Mouse (Mus musculus) intestine, embryonic 15.5 days (tissue): ENCODE data around the gene Asgr1. TPM values are rescaled to one million over a fixed set of nuclear protein-coding genes. Genes with fewer than 3 reads are reported as not detected.

ENCODE experiments used
- ATAC-seq: fragments of 200-750 bp; cut with Nextera tagmentation; 2 replicates; pipeline ENCODE4 v1.8.0; 2017; ENCODE audit warnings: moderate TSS enrichment, moderate library complexity
- H3K27ac ChIP-seq: fragments of 300-500 bp; sonication (generic); 2 replicates; pipeline ENCODE4 v1.5.1; 2015; ENCODE audit warnings: mild to moderate bottlenecking, inconsistent platforms
- H3K27me3 ChIP-seq: fragments of 300-500 bp; sonication (generic); replicated peaks from 2 replicates; pipeline ENCODE4 v1.6.1; 2015; ENCODE audit warnings: inconsistent platforms
- H3K36me3 ChIP-seq: fragments of 300-500 bp; sonication (generic); 2 replicates; pipeline ENCODE4 v1.6.1; 2015; ENCODE audit warnings: inconsistent platforms
- H3K4me1 ChIP-seq: fragments of 300-500 bp; sonication (generic); replicated peaks from 2 replicates; pipeline ENCODE4 v1.6.1; 2015; ENCODE audit warnings: inconsistent platforms
- H3K4me2 ChIP-seq: fragments of 300-500 bp; sonication (generic); replicated peaks from 2 replicates; pipeline ENCODE4 v1.6.1; 2015; ENCODE audit warnings: mild to moderate bottlenecking, inconsistent platforms
- H3K4me3 ChIP-seq: fragments of 300-500 bp; sonication (generic); replicated peaks from 2 replicates; pipeline ENCODE4 v1.5.1; 2015; ENCODE audit warnings: inconsistent platforms
- H3K9ac ChIP-seq: fragments of 300-500 bp; sonication (generic); 2 replicates; pipeline ENCODE4 v1.6.1; 2015; ENCODE audit warnings: inconsistent platforms
- H3K9me3 ChIP-seq: fragments of 300-500 bp; sonication (generic); 2 replicates; pipeline ENCODE4 v1.6.1; 2016; ENCODE audit warnings: inconsistent platforms
- WGBS: fragments of 180-500 bp; shearing (Covaris S2); methylation state at CpG from one replicate; pipeline ENCODE4 v1.1.7; 2015; 5-methylcytosine and 5-hydroxymethylcytosine counted together
- polyA plus RNA-seq: library from polyadenylated mRNA; unstranded; fragments of >200 nt; fragmentation: Nextera tagmentation; extraction: Ambion mirVana; gene quantifications from 2 replicates; pipeline ENCODE4 v1.2.1, GENCODE M21; 2015

The Asgr1 gene
- polyA plus RNA-seq, 1 experiment from 2014 or later: 0.19 TPM

DNA sequence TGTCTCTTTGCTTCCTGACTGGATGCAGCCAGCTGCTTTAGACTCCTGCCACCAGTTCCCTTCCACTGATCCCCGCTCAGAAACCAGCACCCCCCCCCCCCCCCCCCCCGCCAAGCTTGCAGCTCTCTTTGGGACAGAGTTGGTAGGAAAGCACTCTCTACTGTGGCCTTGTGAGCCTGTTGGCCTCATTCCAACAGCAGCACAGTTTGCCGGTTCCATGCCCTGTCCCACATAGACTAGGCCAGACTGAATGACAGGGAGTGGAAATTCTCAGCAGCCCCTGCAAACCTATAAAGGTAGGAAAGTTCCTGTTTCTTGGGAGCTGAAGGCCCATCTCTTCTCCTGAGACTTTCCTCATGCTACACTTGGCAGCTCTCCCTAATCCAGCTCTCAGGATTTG is 23.6 kb downstream of the Asgr1 start:
- no peak overlapping the region for H3K9ac ChIP-seq
- no peak overlapping the region for H3K4me2 ChIP-seq
- no peak for ATAC-seq
- H3K36me3 ChIP-seq: no peaks in the 10 kb centered on the region
- no peaks in the 10 kb centered on the region for H3K9me3 ChIP-seq
- H3K27ac ChIP-seq: no peak overlapping the region
- no peaks in the 10 kb centered on the region for H3K27me3 ChIP-seq
- H3K4me1 ChIP-seq: no peaks in the 10 kb centered on the region
- WGBS: 55% methylated on average over 3 of the region's 3 CpGs
- H3K4me3 ChIP-seq: no peak overlapping the region

DNA sequence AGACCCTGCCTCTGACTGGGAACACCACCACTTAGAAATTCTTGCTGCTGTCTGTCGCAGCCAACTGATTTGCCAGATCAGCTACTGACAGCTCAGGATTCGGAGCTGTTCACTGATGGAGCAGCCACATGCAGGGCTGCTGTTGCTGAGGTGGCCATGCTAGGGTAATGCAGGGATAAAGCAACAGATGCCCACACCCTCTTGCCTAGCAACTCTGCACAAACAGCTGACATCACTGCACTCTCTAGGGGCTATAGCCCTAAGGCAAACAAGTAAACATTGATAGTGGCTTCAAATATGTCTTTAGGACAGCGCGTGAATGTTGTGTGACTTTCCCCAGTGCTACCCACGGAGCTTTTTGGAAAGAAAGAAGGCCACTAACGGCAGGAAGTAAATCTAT is 25.3 kb downstream of the Asgr1 start:
- Histone ChIP-seq H3K4me1 (no peaks in the 10 kb centered on the region), H3K4me2 (no peak overlapping the region), H3K27ac (no peak overlapping the region), H3K36me3 (no peaks in the 10 kb centered on the region), H3K27me3 (no peaks in the 10 kb centered on the region), H3K9ac (no peak overlapping the region), H3K9me3 (no peaks in the 10 kb centered on the region), H3K4me3 (no peak overlapping the region)
- WGBS: 49% methylated on average over 6 of the region's 6 CpGs
- ATAC-seq: no peak

DNA sequence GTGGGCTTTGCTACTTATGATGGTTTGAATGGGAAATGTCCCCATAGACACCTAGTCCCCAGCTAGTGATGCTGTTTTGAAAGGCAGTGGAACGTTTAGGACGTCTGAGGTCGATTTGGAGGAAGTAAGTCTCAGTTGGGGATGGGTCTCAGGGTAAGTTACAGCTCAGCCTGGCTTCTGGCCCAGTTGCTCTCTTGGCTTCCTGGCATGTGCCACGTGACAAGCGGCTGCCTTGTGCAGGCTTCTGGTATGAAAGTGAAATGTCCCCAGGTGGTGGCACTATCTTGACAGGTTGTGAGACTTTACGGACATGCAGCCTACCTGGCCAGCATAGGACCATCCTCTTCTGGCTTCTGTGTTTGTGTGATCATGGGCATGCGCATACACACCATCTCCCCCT is 26.0 kb downstream of the Asgr1 start:
- no peak for ATAC-seq
- no peaks in the 10 kb centered on the region for H3K4me1 ChIP-seq
- 71% methylated on average over 7 of the region's 7 CpGs for whole genome bisulfite sequencing
- no peak overlapping the region for H3K4me2 ChIP-seq
- no peak overlapping the region for H3K4me3 ChIP-seq
- H3K27me3 ChIP-seq: no peaks in the 10 kb centered on the region
- H3K9ac ChIP-seq: no peak overlapping the region
- no peak overlapping the region for H3K27ac ChIP-seq
- no peaks in the 10 kb centered on the region for H3K9me3 ChIP-seq
- no peaks in the 10 kb centered on the region for H3K36me3 ChIP-seq

DNA sequence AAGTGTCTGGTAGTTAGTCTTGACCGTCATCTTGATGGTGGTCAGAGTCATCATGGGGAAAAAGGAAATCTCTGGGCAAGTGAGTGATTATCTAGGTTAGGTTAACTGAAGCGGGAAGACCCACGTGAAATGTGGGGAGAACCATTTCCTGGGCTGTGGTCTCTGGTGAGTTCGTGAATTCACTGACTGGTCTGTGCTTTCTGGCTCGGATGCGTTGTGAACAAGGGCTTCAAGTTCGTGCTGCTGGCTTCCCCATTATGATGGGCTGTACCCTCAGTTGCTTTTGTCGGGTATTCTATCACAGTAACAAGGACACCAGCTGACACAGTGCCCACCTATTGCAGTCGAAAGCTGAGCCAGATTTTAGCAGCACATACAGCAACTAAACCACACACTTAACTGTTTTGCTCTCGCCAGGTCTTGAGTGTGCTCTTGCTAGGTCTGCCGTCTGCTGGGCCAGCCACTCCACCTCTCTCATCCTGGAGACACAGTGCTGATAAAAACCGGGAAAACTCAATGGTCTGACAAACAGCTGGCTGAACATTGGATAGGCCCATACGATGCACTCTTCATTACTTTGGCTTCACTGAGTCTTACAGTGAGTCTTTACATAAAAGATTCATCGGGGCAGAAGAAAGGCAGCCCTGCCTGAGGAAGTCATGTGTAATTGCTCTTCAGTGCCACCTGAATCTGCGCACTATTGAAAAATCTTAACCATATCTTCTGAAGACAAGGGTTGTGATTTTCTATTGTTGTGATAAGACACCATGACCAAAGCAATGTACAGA is 27.1 kb downstream of the Asgr1 start:
- H3K27me3 ChIP-seq: no peaks in the 10 kb centered on the region
- no peak for ATAC-seq
- H3K4me2 ChIP-seq: no peak overlapping the region
- H3K4me3 ChIP-seq: no peak overlapping the region
- no peak overlapping the region for H3K9ac ChIP-seq
- no peaks in the 10 kb centered on the region for H3K9me3 ChIP-seq
- no peaks in the 10 kb centered on the region for H3K36me3 ChIP-seq
- 84% methylated on average over 15 of the region's 15 CpGs for WGBS
- H3K4me1 ChIP-seq: no peaks in the 10 kb centered on the region
- no peak overlapping the region for H3K27ac ChIP-seq

DNA sequence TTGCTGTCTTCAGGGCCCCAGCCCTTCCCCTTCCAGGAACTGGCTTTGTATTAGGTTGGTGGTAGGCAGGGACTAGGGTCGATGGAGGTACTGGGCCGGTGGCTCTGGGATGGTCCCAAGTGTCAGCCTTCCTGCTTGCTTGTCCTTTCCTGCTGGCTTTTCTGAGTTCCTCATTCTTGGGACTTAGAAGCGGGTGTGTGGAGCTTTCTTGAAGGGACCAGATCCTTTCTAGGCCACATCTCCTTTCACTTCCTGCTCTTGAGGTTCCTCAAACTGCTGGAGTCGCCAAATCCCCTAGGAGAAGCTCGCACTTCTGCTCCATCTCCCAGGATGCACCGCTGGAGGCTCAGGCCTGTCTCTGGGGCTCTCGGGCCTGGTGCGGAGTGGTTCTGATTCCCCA is 30.7 kb downstream of the Asgr1 start:
- H3K36me3 ChIP-seq: no peaks in the 10 kb centered on the region
- H3K9ac ChIP-seq: no peak overlapping the region
- no peak overlapping the region for H3K27ac ChIP-seq
- 81% methylated on average over 8 of the region's 8 CpGs for WGBS
- no peaks in the 10 kb centered on the region for H3K4me1 ChIP-seq
- H3K4me3 ChIP-seq: no peak overlapping the region
- no peaks in the 10 kb centered on the region for H3K27me3 ChIP-seq
- ATAC-seq: no peak
- no peak overlapping the region for H3K4me2 ChIP-seq
- no peaks in the 10 kb centered on the region for H3K9me3 ChIP-seq

DNA sequence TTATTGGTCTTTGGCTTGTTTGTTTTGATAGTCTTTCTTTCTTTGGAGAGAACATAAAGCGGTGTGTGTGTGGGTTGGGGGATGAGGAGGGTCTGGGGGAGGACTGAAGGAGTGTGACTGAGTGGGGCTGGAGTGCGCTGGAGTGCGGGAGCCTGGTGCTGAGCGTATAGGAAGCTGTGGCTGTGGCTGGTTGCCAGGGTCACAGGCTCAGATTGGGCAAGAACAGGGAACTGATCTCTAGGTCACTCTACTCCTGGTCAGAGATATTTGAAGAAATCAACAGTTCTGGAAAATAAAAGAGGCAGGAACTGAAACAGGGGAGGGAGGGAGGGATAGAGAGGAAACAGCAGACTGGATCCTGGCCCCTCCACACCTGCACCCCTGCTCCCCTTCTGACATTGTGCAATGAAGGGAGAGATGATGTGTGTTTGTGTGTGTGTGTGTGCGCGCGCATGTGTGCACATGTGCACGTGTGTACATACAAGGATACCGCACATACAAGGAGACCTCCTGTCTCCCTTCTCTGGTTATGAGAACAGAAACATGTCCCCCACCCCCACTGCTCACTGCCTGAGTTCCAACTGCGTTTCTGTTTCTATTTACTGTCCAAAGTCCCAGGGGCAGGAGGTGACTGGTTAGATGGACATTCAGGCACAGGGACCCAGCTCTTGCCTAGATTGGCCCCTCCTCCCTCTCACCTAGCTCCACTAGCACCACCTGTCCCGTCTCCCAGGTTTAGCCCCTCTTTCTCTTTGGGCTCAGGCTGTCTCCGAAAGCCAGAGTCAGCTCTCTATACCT is 38.3 kb downstream of the Asgr1 start, which contains the start of gene Asgr2:
Asgr2 (plus strand) TSS at position 659 of the 798 bp plus-strand sequence.
- Histone ChIP-seq H3K4me3 (no peak within 1 kb of the TSS), H3K36me3 (no peaks in the 10 kb centered on the region), H3K27ac (no peak within 1 kb of the TSS), H3K4me1 (no peaks in the 10 kb centered on the region), H3K4me2 (no peak within 1 kb of the TSS), H3K27me3 (no peaks in the 10 kb centered on the region), H3K9ac (no peak within 1 kb of the TSS), H3K9me3 (no peaks in the 10 kb centered on the region)
- WGBS: 68% methylated on average over 12 of the region's 12 CpGs
- ATAC-seq: no peak

DNA sequence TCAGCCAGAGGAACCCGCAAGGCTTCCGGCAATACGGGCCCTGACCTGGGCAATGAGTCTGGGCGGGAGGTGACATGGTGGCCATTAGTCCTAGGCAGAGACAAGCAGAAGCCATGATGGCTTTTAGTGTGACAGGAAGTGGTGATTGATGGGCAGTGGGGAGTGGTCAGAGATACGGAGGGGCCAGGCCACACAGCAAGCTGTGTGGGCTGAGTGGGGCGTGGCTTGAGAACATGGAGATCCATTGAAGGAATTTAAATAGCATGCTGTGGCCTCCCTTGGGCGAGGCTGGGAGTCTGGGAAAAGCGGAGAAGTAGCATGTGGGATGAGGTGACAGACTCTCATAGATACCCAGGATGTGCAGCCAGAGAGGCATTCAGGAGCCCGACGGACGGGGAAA is 43.5 kb downstream of the Asgr1 start:
- Histone ChIP-seq H3K9me3 (no peaks in the 10 kb centered on the region), H3K4me2 (no peak overlapping the region), H3K27ac (no peak overlapping the region), H3K9ac (no peak overlapping the region), H3K4me1 (no peaks in the 10 kb centered on the region), H3K27me3 (no peaks in the 10 kb centered on the region), H3K4me3 (no peak overlapping the region), H3K36me3 (no peaks in the 10 kb centered on the region)
- WGBS: 58% methylated on average over 11 of the region's 11 CpGs
- ATAC-seq: no peak

DNA sequence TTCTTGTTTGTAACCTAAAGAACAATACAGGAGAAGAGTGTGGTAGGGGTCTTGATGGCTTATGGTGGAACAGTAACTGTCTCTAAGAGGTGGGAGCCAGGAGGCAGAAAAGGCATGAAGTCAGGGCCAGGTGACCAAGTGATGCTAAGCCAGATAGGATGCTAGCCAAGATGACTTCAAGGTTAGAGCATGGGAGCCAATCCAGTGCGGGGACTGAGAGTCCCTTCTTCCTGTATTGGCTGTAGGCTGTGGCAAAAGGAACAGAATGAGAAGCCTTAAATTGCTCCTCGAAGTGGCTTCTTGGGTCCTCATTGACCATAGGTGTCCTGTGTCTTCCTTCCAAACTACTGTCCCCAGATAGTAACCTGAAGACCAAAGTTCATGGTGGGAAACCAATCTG is 45.2 kb downstream of the Asgr1 start:
- no peak for ATAC-seq
- H3K9ac ChIP-seq: no peak overlapping the region
- no peak overlapping the region for H3K4me3 ChIP-seq
- H3K27me3 ChIP-seq: no peaks in the 10 kb centered on the region
- H3K4me1 ChIP-seq: no peaks in the 10 kb centered on the region
- H3K4me2 ChIP-seq: no peak overlapping the region
- H3K27ac ChIP-seq: no peak overlapping the region
- H3K36me3 ChIP-seq: no peaks in the 10 kb centered on the region
- H3K9me3 ChIP-seq: no peaks in the 10 kb centered on the region
- 88% methylated on average over 2 of the region's 2 CpGs for WGBS

DNA sequence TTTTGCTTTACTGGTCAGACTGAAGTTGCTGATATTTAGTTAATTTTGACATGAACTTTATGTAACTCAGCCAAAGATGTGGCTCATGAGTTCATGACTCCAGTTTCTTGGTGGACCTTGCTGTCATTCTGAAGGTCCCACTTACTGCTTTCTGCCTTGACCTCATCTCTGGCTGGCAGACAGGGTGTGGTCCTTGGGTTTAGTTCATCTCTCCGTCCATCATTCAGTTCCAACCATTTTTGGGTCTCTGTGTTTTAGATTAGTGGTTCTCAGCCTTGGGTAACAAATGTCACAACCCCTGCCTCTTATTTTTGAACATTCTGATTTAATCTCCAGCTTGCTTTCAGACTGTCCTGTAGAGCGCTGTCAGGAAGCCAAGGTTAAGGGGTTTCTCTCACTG is 45.9 kb downstream of the Asgr1 start:
- H3K4me1 ChIP-seq: no peaks in the 10 kb centered on the region
- H3K36me3 ChIP-seq: no peaks in the 10 kb centered on the region
- no peaks in the 10 kb centered on the region for H3K9me3 ChIP-seq
- H3K4me3 ChIP-seq: no peak overlapping the region
- H3K9ac ChIP-seq: no peak overlapping the region
- H3K4me2 ChIP-seq: no peak overlapping the region
- ATAC-seq: no peak
- no peak overlapping the region for H3K27ac ChIP-seq
- no peaks in the 10 kb centered on the region for H3K27me3 ChIP-seq
- WGBS: 85% methylated on average over 2 of the region's 2 CpGs

DNA sequence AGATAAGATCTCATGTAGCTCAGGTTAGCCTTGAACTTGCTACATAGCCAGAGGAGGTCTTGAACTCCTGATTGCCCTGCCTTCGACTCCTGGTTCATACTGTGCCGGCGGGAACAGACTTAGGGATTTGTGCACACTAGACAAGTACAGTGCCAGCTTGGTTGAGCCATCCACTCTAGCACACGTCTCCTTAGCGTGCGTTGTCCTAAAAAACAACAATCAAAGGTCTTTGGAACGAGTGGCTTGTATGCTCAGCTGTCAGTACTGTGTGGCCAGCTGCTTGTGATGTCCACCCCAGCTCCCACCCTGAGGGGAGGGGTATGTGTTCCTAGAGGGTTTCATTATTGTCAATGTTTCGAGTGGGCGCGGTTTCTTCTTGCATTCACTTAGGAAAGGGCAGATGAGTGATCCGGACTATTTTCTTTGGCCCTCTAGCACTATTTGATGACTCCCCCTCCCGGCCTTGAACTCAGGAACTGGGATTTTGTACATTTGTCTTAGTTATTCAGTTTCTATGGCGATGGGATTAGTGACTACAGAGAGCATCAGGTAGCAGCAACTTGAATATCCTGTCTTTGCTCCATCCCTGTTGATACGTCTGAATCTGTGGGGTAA is 49.9 kb downstream of the Asgr1 start:
- WGBS: 75% methylated on average over 14 of the region's 14 CpGs
- H3K4me1 ChIP-seq: no peaks in the 10 kb centered on the region
- H3K27ac ChIP-seq: no peak overlapping the region
- no peaks in the 10 kb centered on the region for H3K9me3 ChIP-seq
- no peak overlapping the region for H3K4me2 ChIP-seq
- no peak overlapping the region for H3K4me3 ChIP-seq
- H3K36me3 ChIP-seq: no peaks in the 10 kb centered on the region
- H3K27me3 ChIP-seq: no peaks in the 10 kb centered on the region
- no peak for ATAC-seq
- H3K9ac ChIP-seq: no peak overlapping the region

DNA sequence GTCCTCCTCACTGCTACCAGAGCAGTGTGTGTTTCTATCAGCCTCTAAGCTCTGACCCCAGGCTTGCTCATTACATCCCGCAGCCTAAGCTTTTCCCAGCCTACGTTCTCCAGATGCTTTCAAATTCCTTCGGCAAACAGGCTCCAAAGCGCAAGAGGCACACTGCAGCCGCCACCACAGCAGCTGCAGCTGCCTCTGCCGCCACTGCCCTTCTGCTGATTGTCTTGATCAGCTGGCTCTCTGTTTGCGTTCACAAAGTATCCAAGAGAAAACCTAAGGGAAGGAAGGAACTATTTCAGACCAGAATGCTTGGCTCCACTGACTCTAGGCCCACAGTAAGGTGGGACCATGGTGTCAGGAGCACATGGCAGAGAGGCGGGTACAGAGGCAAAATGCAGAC is 53.2 kb downstream of the Asgr1 start:
- Histone ChIP-seq H3K27me3 (no peaks in the 10 kb centered on the region), H3K4me2 (no peak overlapping the region), H3K36me3 (no peaks in the 10 kb centered on the region), H3K4me3 (no peak overlapping the region), H3K9me3 (no peaks in the 10 kb centered on the region), H3K9ac (no peak overlapping the region), H3K4me1 (no peaks in the 10 kb centered on the region), H3K27ac (no peak overlapping the region)
- WGBS: 42% methylated on average over 8 of the region's 8 CpGs
- ATAC-seq: no peak
